Mouse (Mus musculus) small intestine, adult 2 months (tissue): Measurements from ENCODE around the gene Tenm3. TPM values are rescaled to one million over a fixed set of nuclear protein-coding genes. Genes with fewer than 3 reads are reported as not detected.

Source experiments
- H3K27ac ChIP-seq: fragments of 200-500 bp; 2 replicates; pipeline ENCODE4 v1.5.1; 2012; ENCODE audit warnings: low read depth, low read length, control low read depth, inconsistent platforms; ENCODE audit not compliant: insufficient read depth
- H3K27me3 ChIP-seq: fragments of 200-500 bp; 2 replicates; pipeline ENCODE4 v1.6.1; 2012; ENCODE audit warnings: mild to moderate bottlenecking, moderate library complexity, low read length, inconsistent platforms; ENCODE audit not compliant: control insufficient read depth, insufficient read depth
- H3K36me3 ChIP-seq: fragments of 200-500 bp; 2 replicates; pipeline ENCODE4 v1.6.1; 2012; ENCODE audit warnings: mild to moderate bottlenecking, low read length, control low read depth, inconsistent platforms; ENCODE audit not compliant: control insufficient read depth, insufficient read depth
- H3K4me1 ChIP-seq: fragments of 200-500 bp; 2 replicates; pipeline ENCODE4 v1.6.1; 2012; ENCODE audit warnings: low read length, inconsistent platforms, mixed read lengths; ENCODE audit not compliant: control insufficient read depth, insufficient read depth, insufficient read length
- H3K4me3 ChIP-seq: fragments of 200-500 bp; 2 replicates; pipeline ENCODE4 v1.5.1; 2012; ENCODE audit warnings: low read depth, mild to moderate bottlenecking, control low read depth, inconsistent platforms, low read length, moderate library complexity
- CTCF ChIP-seq: fragments of 200-500 bp; IDR thresholded peaks from 2 replicates; pipeline ENCODE4 v1.5.1; 2012; ENCODE audit warnings: low read depth, mild to moderate bottlenecking, control low read depth, inconsistent platforms, low read length, moderate library complexity, mixed read lengths; ENCODE audit not compliant: insufficient replicate concordance, insufficient read length; ENCODE audit errors: extremely low read depth
- POLR2A ChIP-seq: fragments of 200-500 bp; IDR thresholded peaks from 2 replicates; pipeline ENCODE4 v1.6.1; 2012; ENCODE audit warnings: low read depth, mild to moderate bottlenecking, control low read depth, inconsistent platforms, low read length, moderate library complexity
- WGBS: fragments of 180-500 bp; shearing (Covaris S2); methylation state at CpG from one replicate; pipeline ENCODE4 v1.1.7; 2018; 5-methylcytosine and 5-hydroxymethylcytosine counted together
- polyA plus RNA-seq: library from polyadenylated mRNA; depleted of rRNA; stranded (reverse); fragments of >200 nt; gene quantifications from 2 replicates; pipeline ENCODE4 v1.2.3, GENCODE M21; 2012

Tenm3 gene
- polyA plus RNA-seq, 1 experiment: 1.6 TPM

DNA sequence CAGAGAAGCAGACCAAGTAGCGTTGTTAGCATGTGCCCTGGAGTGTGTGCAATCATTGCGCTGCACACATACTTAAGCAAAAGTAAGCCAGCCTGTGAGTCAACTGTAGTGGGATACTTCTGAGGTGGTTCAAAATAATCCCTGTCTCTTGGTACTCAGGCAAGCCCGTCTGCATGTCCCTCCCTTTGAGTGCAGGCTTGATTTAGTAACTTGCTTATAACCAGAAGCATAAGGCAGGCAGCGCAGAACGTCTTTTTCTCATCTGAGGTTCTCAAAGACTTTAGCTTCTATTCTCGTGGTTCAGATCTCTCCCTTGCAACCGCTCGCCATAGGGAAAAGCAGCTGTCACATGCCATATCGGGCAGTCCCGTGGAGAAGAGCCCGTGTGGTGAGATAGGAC is 470.3 kb downstream of the Tenm3 start:
- Histone ChIP-seq H3K27me3 (no peaks in the 10 kb centered on the region), H3K36me3 (no peaks in the 10 kb centered on the region), H3K27ac (no peak overlapping the region), H3K4me3 (no peak overlapping the region), H3K4me1 (no peaks in the 10 kb centered on the region)
- no peak for TF ChIP-seq CTCF
- TF ChIP-seq POLR2A: no peak
- 93% methylated on average over 11 of the region's 11 CpGs for WGBS

DNA sequence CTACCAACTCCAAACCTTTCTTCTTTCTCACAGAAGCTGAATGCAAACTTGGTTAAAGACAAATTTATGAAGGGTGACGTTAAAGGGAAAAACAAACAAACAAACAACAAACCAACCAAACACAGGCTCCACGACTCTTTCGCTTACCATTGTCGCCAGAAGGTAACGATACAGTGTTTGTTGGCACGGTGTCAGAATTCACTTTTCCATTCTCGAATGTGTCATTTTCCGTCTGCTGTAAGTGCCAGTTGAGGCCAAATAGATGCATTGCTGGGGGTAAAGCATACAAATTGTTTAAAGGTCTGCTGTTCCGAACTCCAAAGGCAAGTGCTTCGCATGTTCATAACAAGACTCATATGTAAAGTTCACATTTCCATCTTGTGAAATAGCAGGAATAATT is 476.6 kb downstream of the Tenm3 start:
- TF ChIP-seq POLR2A (no peak), CTCF (no peak)
- Histone ChIP-seq H3K36me3 (no peaks in the 10 kb centered on the region), H3K27ac (no peak overlapping the region), H3K4me3 (no peak overlapping the region), H3K4me1 (no peaks in the 10 kb centered on the region), H3K27me3 (no peaks in the 10 kb centered on the region)
- WGBS: 88% methylated on average over 10 of the region's 10 CpGs

DNA sequence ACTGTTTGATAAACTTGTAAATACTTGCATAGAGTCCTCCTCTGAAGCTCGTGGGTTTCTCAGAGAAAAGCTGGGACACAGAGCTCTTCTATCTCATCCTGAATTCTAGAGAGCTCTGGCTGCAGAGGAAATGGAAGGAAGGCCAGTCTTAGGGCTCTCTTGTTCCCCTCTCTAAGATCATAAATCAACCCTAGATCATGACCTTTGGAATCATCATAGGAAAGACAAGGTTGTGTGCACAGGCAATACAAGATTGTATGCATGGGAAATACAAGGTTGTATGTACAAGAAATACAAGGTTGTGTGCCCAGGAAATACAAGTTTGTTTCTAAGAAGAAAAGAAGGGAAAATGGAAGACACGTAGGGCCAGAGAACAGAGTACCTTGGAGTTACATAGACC is 486.9 kb downstream of the Tenm3 start:
- no peaks in the 10 kb centered on the region for H3K36me3 ChIP-seq
- no peaks in the 10 kb centered on the region for H3K4me1 ChIP-seq
- no peaks in the 10 kb centered on the region for H3K27me3 ChIP-seq
- no peak for TF ChIP-seq CTCF
- no peak for TF ChIP-seq POLR2A
- no peak overlapping the region for H3K27ac ChIP-seq
- H3K4me3 ChIP-seq: no peak overlapping the region
- 48% methylated on average over 2 of the region's 2 CpGs for WGBS

DNA sequence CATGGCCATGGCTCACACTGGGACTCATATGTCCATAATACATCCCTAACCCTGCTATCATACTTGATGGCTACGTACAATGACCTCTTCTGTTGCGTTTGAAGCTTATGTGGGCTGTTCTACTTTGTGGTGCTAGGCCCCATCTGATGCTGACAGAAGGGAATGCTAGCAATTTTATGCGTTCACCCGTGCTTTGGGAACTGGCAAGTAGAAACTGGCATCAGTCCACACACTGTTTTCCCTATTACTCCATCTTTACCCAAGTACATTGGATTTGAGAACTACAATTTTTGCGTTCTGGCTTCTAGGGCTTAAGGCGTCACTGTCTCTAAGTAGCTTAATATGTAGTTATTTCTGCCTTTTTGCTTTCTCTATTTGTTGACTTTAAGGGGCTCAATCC is 490.3 kb downstream of the Tenm3 start:
- H3K27me3 ChIP-seq: no peaks in the 10 kb centered on the region
- no peaks in the 10 kb centered on the region for H3K36me3 ChIP-seq
- 94% methylated on average over 6 of the region's 6 CpGs for WGBS
- H3K4me3 ChIP-seq: no peak overlapping the region
- no peak for TF ChIP-seq POLR2A
- TF ChIP-seq CTCF: no peak
- H3K4me1 ChIP-seq: no peaks in the 10 kb centered on the region
- no peak overlapping the region for H3K27ac ChIP-seq

DNA sequence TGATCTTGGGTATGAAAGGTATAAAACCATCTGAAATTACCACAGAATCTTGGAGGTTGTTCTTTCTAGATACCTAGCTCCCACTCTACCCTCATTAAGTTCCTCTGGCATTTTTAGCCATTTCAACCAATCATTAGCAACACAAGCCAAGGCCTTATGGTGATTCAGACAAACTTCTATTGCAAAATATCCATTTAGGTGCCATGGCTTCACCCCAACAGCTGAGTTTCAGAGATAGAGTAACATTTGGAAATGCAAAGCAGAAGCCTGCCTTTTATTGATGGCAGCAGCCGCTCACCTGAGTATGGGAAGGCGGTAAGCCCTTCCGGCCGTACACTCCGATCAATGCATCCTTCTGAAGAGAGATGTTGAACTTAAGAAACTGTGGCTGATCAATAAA is 494.9 kb downstream of the Tenm3 start:
- Histone ChIP-seq H3K4me3 (no peak overlapping the region), H3K36me3 (no peaks in the 10 kb centered on the region), H3K27me3 (no peaks in the 10 kb centered on the region), H3K4me1 (no peaks in the 10 kb centered on the region), H3K27ac (no peak overlapping the region)
- TF ChIP-seq POLR2A: no peak
- TF ChIP-seq CTCF: no peak
- 98% methylated on average over 5 of the region's 5 CpGs for WGBS

DNA sequence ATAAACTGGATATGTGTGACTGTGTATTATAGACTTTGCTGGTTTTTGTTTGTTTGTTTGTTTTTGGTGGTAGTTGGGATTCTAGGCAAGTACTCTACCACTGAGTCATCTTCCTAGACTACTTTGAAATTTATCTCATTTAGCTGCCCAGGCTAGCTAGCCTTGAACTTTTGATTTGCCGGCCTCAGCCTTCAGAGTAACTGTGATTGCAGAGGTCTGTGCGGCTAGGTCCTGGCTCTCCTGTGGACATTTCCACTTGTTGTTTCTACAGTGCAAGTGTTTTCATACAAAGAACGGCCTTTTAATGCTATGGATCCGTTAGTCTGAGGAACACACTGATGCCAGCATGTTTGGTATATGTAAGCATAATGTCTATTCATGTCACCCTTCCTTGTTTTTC is 495.4 kb downstream of the Tenm3 start:
- Histone ChIP-seq H3K4me1 (no peaks in the 10 kb centered on the region), H3K36me3 (no peaks in the 10 kb centered on the region), H3K27ac (no peak overlapping the region), H3K27me3 (no peaks in the 10 kb centered on the region), H3K4me3 (no peak overlapping the region)
- 90% methylated on average over 4 of the region's 4 CpGs for WGBS
- TF ChIP-seq CTCF (no peak), POLR2A (no peak)

DNA sequence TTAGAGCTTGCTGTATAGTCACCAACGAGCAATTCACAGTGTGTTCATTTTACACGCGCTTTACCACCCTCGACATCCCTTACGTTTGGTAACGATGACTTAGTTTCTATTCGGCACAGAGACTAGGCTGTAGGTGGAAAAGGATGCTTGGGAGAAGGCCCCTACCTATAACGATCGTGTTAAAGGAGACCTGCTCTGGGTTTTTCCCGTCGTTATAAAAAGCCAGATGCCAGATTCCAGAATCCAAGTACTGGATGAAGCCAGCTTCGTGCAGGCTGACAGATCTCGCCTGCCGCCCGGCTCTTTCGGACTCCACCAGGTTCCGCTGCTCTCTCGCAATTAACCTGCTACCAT is 500.7 kb downstream of the Tenm3 start:
- H3K36me3 ChIP-seq: no peaks in the 10 kb centered on the region
- no peak overlapping the region for H3K27ac ChIP-seq
- TF ChIP-seq POLR2A (no peak), CTCF (no peak)
- no peaks in the 10 kb centered on the region for H3K4me1 ChIP-seq
- H3K4me3 ChIP-seq: no peak overlapping the region
- no peaks in the 10 kb centered on the region for H3K27me3 ChIP-seq
- 91% methylated on average over 18 of the region's 18 CpGs for WGBS

DNA sequence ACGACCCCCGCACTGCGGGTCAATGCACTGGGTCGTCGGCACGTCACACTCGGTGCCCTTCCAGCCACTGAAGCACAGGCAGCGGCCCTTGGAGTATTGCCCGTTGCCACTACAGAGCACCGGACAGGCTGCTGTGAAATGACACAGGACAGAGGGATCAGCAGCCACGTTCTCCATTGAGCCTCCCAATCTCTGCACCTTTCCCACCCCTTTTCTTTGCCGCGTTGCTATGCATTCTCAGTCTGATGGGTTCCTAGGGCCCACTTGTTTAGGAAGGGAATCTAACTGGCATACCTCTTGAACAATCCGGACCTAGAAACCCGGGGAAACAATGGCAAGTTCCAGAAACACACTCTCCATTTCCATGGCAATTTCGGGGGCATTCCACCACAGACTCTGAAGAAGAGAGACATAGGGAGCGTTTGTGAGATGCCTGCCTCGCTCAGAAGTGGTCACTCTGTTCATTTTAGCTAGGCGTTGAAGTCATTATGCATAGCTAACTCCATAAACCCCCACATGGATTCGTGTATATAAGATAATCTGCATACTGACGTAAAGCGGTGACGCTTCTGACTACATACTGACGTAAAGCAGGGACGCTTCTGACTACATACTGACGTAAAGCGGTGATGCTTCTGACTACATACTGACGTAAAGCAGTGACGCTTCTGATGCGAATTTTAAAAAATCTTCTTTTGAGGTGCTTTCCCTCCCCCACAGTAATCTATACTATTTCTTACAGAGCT is 501.3 kb downstream of the Tenm3 start:
- no peaks in the 10 kb centered on the region for H3K4me1 ChIP-seq
- H3K4me3 ChIP-seq: no peak overlapping the region
- H3K27me3 ChIP-seq: no peaks in the 10 kb centered on the region
- H3K36me3 ChIP-seq: no peaks in the 10 kb centered on the region
- WGBS: 73% methylated on average over 30 of the region's 30 CpGs
- no peak for TF ChIP-seq POLR2A
- no peak for TF ChIP-seq CTCF
- no peak overlapping the region for H3K27ac ChIP-seq
